Mouse (Mus musculus) midbrain, embryonic 11.5 days (tissue): Measurements from ENCODE around the gene Tnrc6c. TPM values are rescaled to one million over a fixed set of nuclear protein-coding genes. Genes with fewer than 3 reads are reported as not detected.

ENCODE experiments used
- ATAC-seq: fragments of 200-750 bp; cut with Nextera tagmentation; 2 replicates; pipeline ENCODE4 v1.8.0; 2017; ENCODE audit warnings: moderate TSS enrichment, moderate library complexity; ENCODE audit not compliant: low FRiP score
- DNase-seq: peaks from one replicate; pipeline ENCODE4 v3.0.0; 2015; ENCODE audit warnings: low spot score; ENCODE audit errors: missing footprints
- H3K27ac ChIP-seq: fragments of 300-500 bp; sonication (generic); 2 replicates; pipeline ENCODE4 v1.5.1; 2014; ENCODE audit warnings: low read depth, low read length
- H3K27me3 ChIP-seq: fragments of 300-500 bp; sonication (generic); 2 replicates; pipeline ENCODE4 v1.6.1; 2014; ENCODE audit warnings: mild to moderate bottlenecking, low read length, moderate library complexity, mixed read lengths; ENCODE audit not compliant: control insufficient read depth, insufficient read depth
- H3K36me3 ChIP-seq: fragments of 300-500 bp; sonication (generic); 2 replicates; pipeline ENCODE4 v1.6.1; 2014; ENCODE audit warnings: mild to moderate bottlenecking, low read length, moderate library complexity, mixed read lengths; ENCODE audit not compliant: control insufficient read depth, insufficient read depth
- H3K4me1 ChIP-seq: fragments of 300-500 bp; sonication (generic); 2 replicates; pipeline ENCODE4 v1.6.1; 2014; ENCODE audit warnings: low read length; ENCODE audit not compliant: control insufficient read depth, insufficient read depth
- H3K4me2 ChIP-seq: fragments of 300-500 bp; sonication (generic); 2 replicates; pipeline ENCODE4 v1.6.1; 2014; ENCODE audit warnings: mild to moderate bottlenecking, moderate library complexity
- H3K4me3 ChIP-seq: fragments of 300-500 bp; sonication (generic); 2 replicates; pipeline ENCODE4 v1.5.1; 2014; ENCODE audit warnings: low read depth, low read length
- H3K9ac ChIP-seq: fragments of 300-500 bp; sonication (generic); 2 replicates; pipeline ENCODE4 v1.6.1; 2014; ENCODE audit warnings: low read length
- H3K9me3 ChIP-seq: fragments of 300-500 bp; sonication (generic); 2 replicates; pipeline ENCODE4 v1.6.1; 2016; ENCODE audit warnings: low read length; ENCODE audit not compliant: control insufficient read depth
- WGBS: fragments of 180-500 bp; shearing (Covaris S2); extraction: QIAGEN DNeasy Blood & Tissue Kit; methylation state at CpG from one replicate; pipeline ENCODE4 v1.1.7; 2014; 5-methylcytosine and 5-hydroxymethylcytosine counted together
- polyA plus RNA-seq: library from polyadenylated mRNA; unstranded; fragments of >200 nt; fragmentation: Nextera tagmentation; extraction: Ambion mirVana; gene quantifications from 2 replicates; pipeline ENCODE4 v1.2.1, GENCODE M21; 2014

Gene Tnrc6c
- polyA plus RNA-seq, 1 experiment from 2014 or later, result 15.1 TPM

DNA sequence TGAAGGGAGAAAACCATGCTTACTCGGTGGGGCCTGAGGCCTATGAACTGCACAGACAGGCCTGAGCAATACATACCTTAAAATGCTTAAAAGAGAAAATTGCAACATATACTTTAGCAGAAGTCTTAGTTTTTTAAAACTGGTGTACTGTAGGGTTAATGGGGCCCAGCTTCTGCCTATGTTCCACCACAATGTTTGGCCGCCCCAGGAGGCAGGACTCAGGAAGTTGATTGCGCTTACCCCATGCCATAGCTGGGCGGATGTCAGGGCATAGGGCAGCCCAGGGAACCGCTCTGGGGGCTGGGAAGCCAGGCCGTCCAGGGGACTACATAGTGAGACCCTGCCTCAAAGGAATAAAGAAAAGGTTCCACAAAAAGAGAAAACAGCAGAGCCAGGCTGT is 42.5 kb downstream of the Tnrc6c start:
- Histone ChIP-seq H3K4me3 (no peak overlapping the region), H3K4me1 (peaks cover 7% of the 10 kb centered on the region; the same call in 1 of the 2 replicates), H3K4me2 (no peak overlapping the region), H3K9ac (no peak overlapping the region), H3K36me3 (no peaks in the 10 kb centered on the region), H3K27ac (no peak overlapping the region), H3K9me3 (no peaks in the 10 kb centered on the region), H3K27me3 (no peaks in the 10 kb centered on the region)
- WGBS, result 61% methylated on average over 6 of the region's 6 CpGs
- DNase-seq (peak; percentile 66), ATAC-seq (no peak)

DNA sequence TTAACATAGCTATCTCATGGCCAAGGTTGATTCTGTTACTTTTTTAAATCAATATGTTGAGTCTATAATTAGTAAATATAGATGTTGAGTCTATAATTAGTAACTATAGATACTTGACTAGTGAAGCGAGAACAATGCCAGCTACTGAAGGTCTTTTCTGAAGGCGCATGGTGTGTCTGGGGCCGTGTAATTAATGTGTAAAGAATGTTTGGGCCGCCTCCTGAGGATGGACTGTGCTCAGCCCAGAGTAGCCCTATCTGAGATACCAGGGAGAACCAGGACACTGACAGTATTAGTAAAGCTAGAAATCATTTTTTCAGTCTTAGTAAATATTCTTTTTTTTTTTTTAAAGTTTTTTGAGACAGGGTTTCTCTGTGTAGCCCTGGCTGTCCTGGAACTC is 46.8 kb downstream of the Tnrc6c start:
- Histone ChIP-seq H3K4me1 (peaks cover 7% of the 10 kb centered on the region; the same call in 1 of the 2 replicates), H3K27ac (no peak overlapping the region), H3K36me3 (peaks cover 7% of the 10 kb centered on the region; the same call in 1 of the 2 replicates), H3K9ac (no peak overlapping the region), H3K27me3 (no peaks in the 10 kb centered on the region), H3K4me3 (no peak overlapping the region), H3K4me2 (no peak overlapping the region), H3K9me3 (no peaks in the 10 kb centered on the region)
- DNase-seq (peak; percentile 65), ATAC-seq (no peak)
- 87% methylated on average over 4 of the region's 4 CpGs for WGBS

DNA sequence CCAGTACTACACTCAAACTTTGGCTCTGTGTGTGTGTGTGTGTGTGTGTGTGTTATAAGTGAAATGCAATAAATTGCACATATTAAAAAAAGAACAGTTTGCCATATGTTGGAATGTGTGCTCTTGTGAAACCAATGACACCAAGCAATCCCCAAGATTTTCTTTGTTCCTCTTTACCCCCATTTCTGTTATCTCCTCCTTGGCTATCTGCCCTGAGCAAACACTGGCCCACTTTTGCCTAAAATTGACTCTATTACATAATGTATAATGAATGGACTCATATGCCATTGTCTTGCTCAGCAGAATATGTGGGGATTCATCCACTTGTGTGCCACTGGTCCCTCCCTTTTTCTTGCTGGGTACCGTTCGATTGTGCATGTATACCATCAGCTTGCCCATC is 52.2 kb downstream of the Tnrc6c start:
- Histone ChIP-seq H3K27me3 (no peaks in the 10 kb centered on the region), H3K4me1 (no peaks in the 10 kb centered on the region), H3K4me2 (no peak overlapping the region), H3K27ac (no peak overlapping the region), H3K36me3 (peaks cover 7% of the 10 kb centered on the region; the same call in 1 of the 2 replicates), H3K9me3 (no peaks in the 10 kb centered on the region), H3K9ac (no peak overlapping the region), H3K4me3 (no peak overlapping the region)
- WGBS, result 92% methylated on average over 2 of the region's 2 CpGs
- ATAC-seq (no peak), DNase-seq (peak; percentile 23)

DNA sequence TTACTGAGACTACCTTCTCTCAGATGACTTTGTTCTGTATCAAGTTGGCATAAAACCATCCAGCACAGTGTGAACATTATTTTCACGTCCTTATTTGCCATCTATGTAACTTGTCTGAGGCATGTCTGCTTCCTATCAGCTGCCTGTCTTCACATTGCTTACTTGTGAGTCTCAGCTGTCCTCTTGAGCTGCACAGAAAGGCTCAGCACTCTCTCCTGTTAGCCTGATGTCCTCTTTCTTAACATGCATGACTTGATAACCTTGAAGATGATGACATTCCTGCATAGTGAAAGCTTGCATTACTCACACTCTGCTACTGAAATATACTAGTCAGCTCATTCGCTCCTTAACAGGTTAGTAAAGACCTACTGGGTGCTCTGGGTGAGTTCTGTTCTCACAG is 53.1 kb downstream of the Tnrc6c start:
- Histone ChIP-seq H3K36me3 (peaks cover 7% of the 10 kb centered on the region; the same call in 1 of the 2 replicates), H3K9me3 (no peaks in the 10 kb centered on the region), H3K27me3 (no peaks in the 10 kb centered on the region), H3K9ac (no peak overlapping the region), H3K4me3 (no peak overlapping the region), H3K4me1 (no peaks in the 10 kb centered on the region), H3K4me2 (no peak overlapping the region), H3K27ac (no peak overlapping the region)
- WGBS, result 90% methylated on average over 2 of the region's 2 CpGs
- ATAC-seq (no peak), DNase-seq (no peak)

DNA sequence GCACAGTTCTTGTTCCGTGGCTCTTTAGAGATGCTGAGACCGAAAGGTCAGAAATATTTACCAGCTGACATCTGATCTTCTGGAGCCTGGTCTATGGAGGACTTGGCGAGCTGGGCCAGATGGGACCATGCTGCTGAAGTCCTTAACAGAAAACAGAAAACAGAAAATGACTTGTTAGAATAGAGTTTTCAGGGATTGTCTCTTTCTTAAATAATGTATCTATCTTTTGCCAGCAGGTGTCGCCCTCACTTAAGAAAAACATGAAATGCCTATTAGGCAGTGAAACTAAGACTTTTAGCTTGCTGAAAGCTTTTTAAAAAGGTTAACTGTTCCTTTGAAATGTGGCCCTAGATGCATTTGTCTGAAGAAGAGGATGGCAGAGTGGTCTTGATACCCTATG is 55.2 kb downstream of the Tnrc6c start:
- ATAC-seq (no peak), DNase-seq (peak; percentile 88)
- Histone ChIP-seq H3K4me2 (no peak overlapping the region), H3K36me3 (peaks cover 6% of the 10 kb centered on the region), H3K27ac (no peak overlapping the region), H3K4me1 (no peaks in the 10 kb centered on the region), H3K9ac (no peak overlapping the region), H3K4me3 (no peak overlapping the region), H3K9me3 (no peaks in the 10 kb centered on the region), H3K27me3 (no peaks in the 10 kb centered on the region)
- 60% methylated on average over 4 of the region's 4 CpGs for WGBS

DNA sequence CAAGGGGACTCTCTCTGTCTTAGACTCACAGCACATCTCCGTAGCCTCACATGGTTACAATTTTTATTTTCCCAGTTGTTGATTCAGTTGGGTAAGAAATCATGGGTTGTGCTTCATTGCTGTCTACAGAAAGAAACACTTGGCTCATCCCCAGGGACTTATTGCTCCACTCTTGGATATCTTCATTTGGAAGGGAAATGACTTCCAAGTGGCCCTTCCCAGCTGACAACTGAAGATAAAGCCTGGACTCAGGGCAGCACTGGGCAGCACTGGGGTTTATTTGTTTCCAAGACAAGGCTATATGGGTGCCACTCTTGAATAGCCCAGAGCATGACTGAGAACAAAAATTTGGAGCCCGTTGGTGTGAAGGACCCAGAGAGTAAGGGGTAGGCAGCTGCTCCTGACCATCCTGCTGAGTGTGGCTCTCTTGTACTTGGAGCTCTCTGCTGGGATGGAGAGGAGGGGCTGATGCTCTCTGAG is 56.8 kb downstream of the Tnrc6c start:
- Histone ChIP-seq H3K36me3 (peaks cover 11% of the 10 kb centered on the region), H3K4me1 (no peaks in the 10 kb centered on the region), H3K4me2 (no peak overlapping the region), H3K9ac (no peak overlapping the region), H3K27me3 (no peaks in the 10 kb centered on the region), H3K4me3 (no peak overlapping the region), H3K27ac (no peak overlapping the region), H3K9me3 (no peaks in the 10 kb centered on the region)
- DNase-seq (peak; percentile 12), ATAC-seq (no peak)
- WGBS, result 89% methylated on average over 2 of the region's 2 CpGs

DNA sequence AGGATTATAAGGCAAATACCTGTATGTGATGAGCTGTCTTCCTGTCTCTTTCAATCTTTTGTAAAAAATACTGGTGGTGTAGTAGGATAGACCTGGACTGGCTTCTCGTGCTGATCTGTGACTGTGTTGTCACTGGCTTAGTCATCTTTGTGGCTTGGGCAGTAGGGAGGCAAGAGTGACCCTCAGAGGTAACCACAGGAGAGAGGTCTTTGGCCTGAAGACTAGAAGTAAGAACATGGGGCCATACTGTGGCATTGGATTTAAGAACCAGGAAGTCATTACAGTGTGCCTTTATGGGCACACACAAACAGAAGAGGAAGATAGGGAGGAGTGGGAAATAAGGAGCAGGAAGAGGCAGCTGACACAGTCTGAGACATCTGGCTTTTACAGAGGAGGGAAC is 58.0 kb downstream of the Tnrc6c start:
- 90% methylated on average over 1 of the region's 1 CpGs for whole genome bisulfite sequencing
- no peak for ATAC-seq

DNA sequence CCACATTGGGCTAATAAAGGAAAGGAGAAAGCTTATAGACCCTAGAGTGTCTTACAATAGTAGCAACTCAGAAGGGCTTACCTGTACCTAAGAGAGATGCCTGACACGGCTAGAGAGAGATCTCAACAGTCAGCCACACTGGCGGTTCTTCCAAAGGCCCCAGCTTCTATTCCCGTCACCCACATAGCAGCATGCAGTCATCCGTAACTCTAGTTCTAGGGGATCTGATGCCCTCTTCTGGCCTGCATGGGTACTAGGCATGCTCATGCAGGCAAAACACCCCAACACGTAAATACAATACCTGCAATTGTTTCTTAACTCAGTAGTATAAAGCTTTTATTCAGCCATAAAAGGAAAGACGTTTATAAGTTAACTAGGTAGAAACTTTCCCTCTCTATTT is 59.3 kb downstream of the Tnrc6c start:
- Histone ChIP-seq H3K9ac (no peak overlapping the region), H3K27me3 (no peaks in the 10 kb centered on the region), H3K4me2 (no peak overlapping the region), H3K27ac (no peak overlapping the region), H3K9me3 (no peaks in the 10 kb centered on the region), H3K4me1 (no peaks in the 10 kb centered on the region), H3K4me3 (no peak overlapping the region), H3K36me3 (peaks cover 21% of the 10 kb centered on the region)
- WGBS, result 90% methylated on average over 6 of the region's 6 CpGs
- ATAC-seq (no peak), DNase-seq (peak; percentile 77)

More for the DNA sequence above, 58.0 kb downstream of the Tnrc6c start:
- Histone ChIP-seq H3K9ac (no peak overlapping the region), H3K36me3 (peaks cover 14% of the 10 kb centered on the region), H3K4me3 (no peak overlapping the region), H3K9me3 (no peaks in the 10 kb centered on the region), H3K27me3 (no peaks in the 10 kb centered on the region), H3K4me2 (no peak overlapping the region), H3K27ac (no peak overlapping the region), H3K4me1 (no peaks in the 10 kb centered on the region)
- no peak for DNase-seq

DNA sequence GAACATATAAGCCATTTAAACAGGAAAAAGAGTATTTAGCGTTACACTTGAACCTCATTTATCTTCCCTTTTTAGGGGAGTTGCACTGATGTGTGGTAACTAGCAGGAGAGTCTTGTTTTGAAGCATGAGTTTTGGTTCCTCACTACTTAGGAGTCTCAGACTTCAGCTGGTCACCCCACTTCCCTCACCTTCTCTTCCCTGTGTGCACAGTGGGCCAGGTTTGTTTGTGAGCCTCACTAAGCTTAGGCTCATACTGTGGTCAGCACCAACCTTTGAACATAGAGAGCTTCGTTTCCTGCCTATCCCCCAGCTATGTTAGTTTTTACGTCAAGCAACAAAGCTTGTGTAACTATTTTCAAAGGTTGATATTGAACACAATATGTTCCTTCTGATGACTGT is 64.7 kb downstream of the Tnrc6c start:
- Histone ChIP-seq H3K27ac (no peak overlapping the region), H3K4me1 (no peaks in the 10 kb centered on the region), H3K36me3 (peaks cover 33% of the 10 kb centered on the region), H3K9ac (no peak overlapping the region), H3K9me3 (no peaks in the 10 kb centered on the region), H3K4me2 (no peak overlapping the region), H3K27me3 (no peaks in the 10 kb centered on the region), H3K4me3 (no peak overlapping the region)
- 90% methylated on average over 3 of the region's 3 CpGs for WGBS
- DNase-seq, result no peak
- ATAC-seq, result no peak
